Mouse (Mus musculus) cerebellum, adult 2 months (tissue): Measurements from ENCODE around the gene Gtf3c5. TPM values are rescaled to one million over a fixed set of nuclear protein-coding genes. Genes with fewer than 3 reads are reported as not detected.

Source experiments
- DNase-seq, 2 experiments: peaks; one replicate each; pipeline ENCODE4 v3.0.0; 2021
- H3K27ac ChIP-seq: fragments of 200-500 bp; 2 replicates; pipeline ENCODE4 v1.5.1; 2012; ENCODE audit warnings: low read length, control low read depth, inconsistent platforms; ENCODE audit not compliant: insufficient read depth
- H3K27me3 ChIP-seq: fragments of 200-500 bp; 2 replicates; pipeline ENCODE4 v1.6.1; 2012; ENCODE audit warnings: inconsistent platforms, mild to moderate bottlenecking, low read length, moderate library complexity; ENCODE audit not compliant: control insufficient read depth, insufficient read depth
- H3K4me1 ChIP-seq: fragments of 200-500 bp; 2 replicates; pipeline ENCODE4 v1.6.1; 2011; ENCODE audit warnings: low read length; ENCODE audit not compliant: control insufficient read depth, insufficient read depth
- H3K4me3 ChIP-seq: fragments of 200-500 bp; replicated peaks from 2 replicates; pipeline ENCODE3; 2011; ENCODE audit warnings: mild to moderate bottlenecking, low read depth, low read length, control low read depth; ENCODE audit not compliant: insufficient read depth
- CTCF ChIP-seq: fragments of 200-500 bp; IDR thresholded peaks from 2 replicates; pipeline ENCODE4 v1.5.1; 2011; ENCODE audit warnings: low read depth, mild to moderate bottlenecking, control low read depth, low read length, moderate library complexity, borderline replicate concordance; ENCODE audit not compliant: insufficient read depth
- POLR2A ChIP-seq: fragments of 200-500 bp; IDR thresholded peaks from 2 replicates; pipeline ENCODE4 v1.6.1; 2011; ENCODE audit warnings: low read length, control low read depth, borderline replicate concordance; ENCODE audit not compliant: insufficient read depth
- WGBS: fragments of 180-500 bp; shearing (Covaris S2); methylation state at CpG from one replicate; pipeline ENCODE4 v1.1.7; 2018; 5-methylcytosine and 5-hydroxymethylcytosine counted together
- polyA plus RNA-seq: library from polyadenylated mRNA; depleted of rRNA; stranded (reverse); fragments of >200 nt; gene quantifications from 2 replicates; pipeline ENCODE4 v1.2.3, GENCODE M21; 2012; rRNA removed

The Gtf3c5 gene
- 32.4 and 32.6 TPM in 2 replicates for polyA plus RNA-seq

DNA sequence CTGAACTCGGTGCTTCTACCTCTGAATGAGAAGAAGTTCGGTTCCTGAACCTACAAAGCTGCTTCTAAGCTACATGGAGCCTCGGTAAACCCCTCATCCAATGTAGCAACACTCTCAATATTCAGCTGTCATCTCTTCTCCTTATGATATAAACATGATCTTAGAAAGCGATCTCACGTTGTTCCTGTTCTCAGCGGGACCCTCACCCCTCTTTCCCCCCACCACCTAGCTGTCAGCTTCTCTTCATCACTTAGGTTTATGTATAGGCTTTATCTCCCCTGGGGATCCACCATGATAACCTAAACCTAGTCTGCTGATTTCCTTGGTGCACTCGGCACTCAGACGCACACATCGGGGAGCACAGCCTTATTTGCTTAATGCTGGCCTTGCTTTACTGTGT, at the start of gene Gtf3c5:
TSS of gene Gtf3c5 (minus strand) at position 101 of the 400 bp plus-strand sequence.
- 77% methylated on average over 9 of the region's 9 CpGs for WGBS
- TF ChIP-seq CTCF (no peak), POLR2A (no peak)
- H3K4me1 ChIP-seq, result no peaks in the 10 kb centered on the region; the same call in 1 of the 2 replicates
- peak within 1 kb of the TSS; percentile 81 for H3K4me3 ChIP-seq
- no peaks in the 10 kb centered on the region for H3K27me3 ChIP-seq
- no peak for DNase-seq
- H3K27ac ChIP-seq, result peak within 1 kb of the TSS; percentile 46

DNA sequence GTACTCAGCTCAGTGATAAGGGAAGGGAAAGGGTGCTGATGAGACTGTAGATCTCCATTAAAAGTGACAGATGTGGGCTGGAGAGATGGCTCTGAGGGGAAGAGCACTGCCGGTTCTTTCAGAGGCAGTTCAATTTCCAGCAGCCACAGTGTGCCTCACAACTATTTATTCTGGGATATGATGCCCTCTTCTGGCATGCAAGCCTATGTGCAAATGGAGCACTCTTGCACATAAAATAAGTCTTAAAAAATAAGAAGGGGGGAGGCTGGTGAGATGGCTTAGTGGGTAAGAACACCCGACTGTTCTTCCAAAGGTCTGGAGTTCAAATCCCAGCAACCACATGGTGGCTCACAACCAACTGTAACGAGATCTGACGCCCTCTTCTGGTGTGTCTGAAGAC, 49.6 kb upstream of the Gtf3c5 start:
- no peaks in the 10 kb centered on the region for H3K27me3 ChIP-seq
- TF ChIP-seq POLR2A, result no peak
- TF ChIP-seq CTCF, result no peak
- H3K4me3 ChIP-seq, result no peak overlapping the region
- DNase-seq, result no peak
- WGBS, result 29% methylated on average over 4 of the region's 4 CpGs
- H3K27ac ChIP-seq, result no peak overlapping the region
- no peaks in the 10 kb centered on the region for H3K4me1 ChIP-seq

DNA sequence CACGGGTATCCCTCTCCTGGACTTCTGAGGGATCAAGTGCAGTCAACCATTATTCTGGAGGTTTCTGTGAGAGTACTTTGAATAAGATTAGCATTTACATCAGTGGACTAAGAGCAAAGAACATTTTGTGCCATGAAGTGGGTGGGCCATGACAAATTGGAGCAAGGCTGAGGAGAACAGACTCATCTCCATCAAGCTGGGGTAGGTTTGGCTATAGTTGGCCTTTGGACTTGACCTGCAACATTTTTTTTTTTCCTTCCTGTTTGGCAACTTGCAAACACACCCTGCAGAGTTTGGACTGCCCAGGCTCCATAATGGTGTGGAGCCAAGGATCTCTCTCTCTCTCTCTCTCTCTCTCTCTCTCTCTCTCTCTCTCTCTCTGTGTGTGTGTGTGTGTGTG, 49.1 kb upstream of the Gtf3c5 start:
- H3K27ac ChIP-seq, result no peak overlapping the region
- no peaks in the 10 kb centered on the region for H3K27me3 ChIP-seq
- H3K4me3 ChIP-seq, result no peak overlapping the region
- WGBS, result 25% methylated on average over 1 of the region's 1 CpGs
- no peak for DNase-seq
- no peaks in the 10 kb centered on the region for H3K4me1 ChIP-seq
- TF ChIP-seq POLR2A, result no peak
- TF ChIP-seq CTCF, result no peak

DNA sequence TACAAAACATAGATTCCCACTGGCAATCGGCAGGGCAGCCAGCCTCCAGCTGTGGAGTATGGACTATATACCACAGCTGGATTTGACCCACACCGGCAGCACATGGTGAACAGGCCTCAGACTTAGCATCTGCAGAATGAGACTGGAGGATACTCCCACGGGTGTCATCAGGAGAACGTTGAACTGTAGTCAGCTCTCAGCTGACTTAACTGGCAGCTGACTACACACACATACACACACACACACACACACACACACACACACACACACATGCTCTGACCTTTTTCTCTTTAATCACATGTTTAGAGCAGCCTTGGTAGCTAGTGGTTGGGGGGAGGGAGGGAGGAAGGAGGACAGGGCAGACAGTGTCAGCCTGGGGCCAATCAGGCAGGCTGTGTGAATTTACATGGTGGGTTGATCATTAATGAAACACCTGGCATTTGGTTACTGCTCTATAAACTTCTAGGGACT, 46.4 kb upstream of the Gtf3c5 start:
- DNase-seq, result no peak
- TF ChIP-seq CTCF, result no peak
- no peak for TF ChIP-seq POLR2A
- Histone ChIP-seq H3K4me3 (no peak overlapping the region), H3K4me1 (no peaks in the 10 kb centered on the region), H3K27ac (no peak overlapping the region), H3K27me3 (no peaks in the 10 kb centered on the region)
- 38% methylated on average over 4 of the region's 4 CpGs for WGBS

DNA sequence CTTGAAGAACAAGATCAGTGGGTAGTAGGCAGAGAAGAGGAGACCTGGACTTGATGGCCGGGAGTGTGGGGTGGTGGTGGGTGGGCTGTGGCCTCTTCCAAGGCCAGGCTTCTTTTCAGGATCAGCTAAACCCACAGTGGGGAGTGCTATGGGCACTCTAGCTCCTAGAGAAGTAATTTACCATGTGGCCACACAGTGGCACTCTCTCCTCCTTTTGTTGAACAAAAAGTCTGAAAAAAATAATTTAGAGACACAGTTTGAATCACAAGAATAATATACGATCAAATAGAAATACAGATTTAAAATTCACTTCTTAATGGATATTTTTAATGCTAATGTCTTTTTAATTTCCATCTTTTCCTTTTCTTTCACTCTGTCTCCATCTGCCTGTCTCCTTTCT, 44.5 kb upstream of the Gtf3c5 start:
- Histone ChIP-seq H3K4me1 (no peaks in the 10 kb centered on the region), H3K27ac (no peak overlapping the region), H3K4me3 (no peak overlapping the region), H3K27me3 (no peaks in the 10 kb centered on the region)
- no peak for DNase-seq
- 48% methylated on average over 2 of the region's 2 CpGs for WGBS
- no peak for TF ChIP-seq POLR2A
- TF ChIP-seq CTCF, result no peak

DNA sequence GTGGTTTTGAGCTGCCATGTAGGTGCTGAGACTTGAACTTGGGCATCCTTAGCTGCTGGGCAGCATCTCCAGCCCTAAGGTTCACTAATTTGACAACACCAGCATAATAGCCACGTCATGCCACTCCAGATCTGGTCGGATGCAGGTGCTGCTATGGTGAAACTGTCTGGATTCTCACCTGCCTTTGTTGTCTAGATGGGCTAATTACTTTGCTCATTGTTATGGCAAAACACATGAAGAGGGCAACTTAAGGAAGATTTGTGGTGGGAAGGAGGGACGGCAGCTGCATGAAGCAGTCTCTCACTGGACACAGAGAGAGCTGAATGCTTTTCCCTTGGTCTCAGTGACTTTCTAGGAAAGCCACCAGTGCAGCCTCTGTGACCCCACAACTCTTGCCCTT, 42.5 kb upstream of the Gtf3c5 start:
- 71% methylated on average over 3 of the region's 3 CpGs for WGBS
- TF ChIP-seq CTCF (no peak), POLR2A (no peak)
- H3K4me1 ChIP-seq, result no peaks in the 10 kb centered on the region

DNA sequence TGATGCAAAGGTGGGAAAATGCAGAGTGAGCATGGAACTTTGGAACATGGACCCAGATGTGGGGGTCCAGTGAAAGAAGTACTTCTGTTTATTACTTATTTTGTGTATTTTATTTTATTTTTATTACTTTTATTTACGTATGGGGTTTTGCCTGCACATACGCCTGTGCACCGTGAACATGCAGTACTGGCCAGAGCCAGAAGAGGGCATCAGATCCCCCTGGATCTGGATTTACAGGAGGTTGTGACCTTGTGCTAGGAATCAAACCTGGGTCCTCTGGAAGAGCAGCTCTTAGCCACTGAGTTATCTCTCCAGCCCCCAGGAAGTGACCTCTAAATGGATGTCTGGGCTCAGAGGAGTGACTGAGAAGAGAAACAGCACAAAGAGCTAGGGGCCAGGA, 41.3 kb upstream of the Gtf3c5 start:
- Histone ChIP-seq H3K4me1 (no peaks in the 10 kb centered on the region), H3K27me3 (no peaks in the 10 kb centered on the region; the same call in 1 of the 2 replicates), H3K4me3 (no peak overlapping the region), H3K27ac (no peak overlapping the region)
- no peak for DNase-seq
- no peak for TF ChIP-seq POLR2A
- TF ChIP-seq CTCF, result no peak
- WGBS, result 91% methylated on average over 3 of the region's 3 CpGs

More for the DNA sequence above, 42.5 kb upstream of the Gtf3c5 start:
- H3K27me3 ChIP-seq, result no peaks in the 10 kb centered on the region; the same call in 1 of the 2 replicates
- no peak overlapping the region for H3K27ac ChIP-seq
- H3K4me3 ChIP-seq, result no peak overlapping the region
- DNase-seq, result no peak

DNA sequence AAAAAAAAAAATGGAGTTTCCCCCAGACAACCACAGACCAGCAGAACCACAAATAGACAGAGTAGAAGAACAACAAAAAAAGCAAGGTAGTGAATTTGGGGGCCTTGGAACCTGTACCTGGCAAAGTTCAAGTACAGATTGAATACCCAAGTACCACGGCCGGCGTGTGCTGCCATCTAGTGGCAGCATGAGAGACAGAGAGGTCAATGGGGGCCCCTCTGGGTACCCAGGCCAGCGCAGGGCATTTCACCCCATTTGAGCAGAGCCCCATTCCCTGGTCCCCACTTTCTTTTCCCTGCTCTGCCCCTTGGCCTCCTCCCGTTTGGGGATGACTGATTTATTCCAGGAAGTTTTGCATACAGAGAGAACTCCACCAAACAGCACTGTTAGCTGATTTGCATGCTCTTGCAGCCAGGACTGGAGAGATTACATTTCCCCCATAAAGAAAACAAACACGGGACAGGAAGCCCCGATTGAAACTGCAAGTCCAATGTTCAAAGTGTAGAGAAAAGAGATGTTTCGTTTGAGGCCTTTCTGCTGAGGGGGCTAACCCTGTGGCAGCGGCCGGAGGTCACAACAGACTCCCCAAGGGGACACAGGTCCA, 39.1 kb upstream of the Gtf3c5 start:
- H3K27ac ChIP-seq, result no peak overlapping the region
- WGBS, result 24% methylated on average over 10 of the region's 10 CpGs
- peak; percentile 22 to 31 for DNase-seq
- TF ChIP-seq CTCF (peak; percentile 62), POLR2A (no peak)
- H3K4me3 ChIP-seq, result no peak overlapping the region
- H3K27me3 ChIP-seq, result no peaks in the 10 kb centered on the region; the same call in 1 of the 2 replicates
- no peaks in the 10 kb centered on the region for H3K4me1 ChIP-seq
